Mouse (Mus musculus): ENCODE results near the gene Tsc22d1. TPM values are rescaled to one million over a fixed set of nuclear protein-coding genes. Genes with fewer than 3 reads are reported as not detected.

Tsc22d1 gene
- polyA plus RNA-seq, 1 experiment from 2014 or later, result 552 TPM

GRCm38 (mm10) chr14:76480507-76480906, 65.7 kb downstream of the Tsc22d1 start:
- H3K4me2 ChIP-seq (ENCODE audit: low read length), result no peak overlapping the region
- H3K4me1 ChIP-seq (replicated peaks; ENCODE audit: control insufficient read depth, insufficient read depth, low read length), result peaks cover 8% of the 10 kb centered on the region; the same call in 1 of the 2 replicates
- H3K4me3 ChIP-seq (ENCODE audit: low read depth, low read length), result no peak overlapping the region
- no peak for ATAC-seq (replicated peaks; ENCODE audit: low FRiP score, low TSS enrichment, low read depth)
- no peak overlapping the region for H3K27ac ChIP-seq (ENCODE audit: low read depth)
- no peaks in the 10 kb centered on the region for H3K27me3 ChIP-seq (replicated peaks; ENCODE audit: control insufficient read depth, insufficient read depth, low read length)
- WGBS, result 81% methylated on average over 11 of the region's 11 CpGs
- no peaks in the 10 kb centered on the region for H3K36me3 ChIP-seq (ENCODE audit: control insufficient read depth, insufficient read depth, low read length)
- no peak overlapping the region for H3K9ac ChIP-seq (ENCODE audit: low read length)
- H3K9me3 ChIP-seq (ENCODE audit: control insufficient read depth, low read length), result no peaks in the 10 kb centered on the region
- no peak for DNase-seq (ENCODE audit: low spot score)

- H3K9me3 ChIP-seq (ENCODE audit: control insufficient read depth, low read length), result no peaks in the 10 kb centered on the region
- H3K27ac ChIP-seq (ENCODE audit: low read depth), result no peak overlapping the region
- no peaks in the 10 kb centered on the region for H3K27me3 ChIP-seq (replicated peaks; ENCODE audit: control insufficient read depth, insufficient read depth, low read length)
- ATAC-seq (replicated peaks; ENCODE audit: low FRiP score, low TSS enrichment, low read depth) (no peak), DNase-seq (ENCODE audit: low spot score) (no peak)
- H3K4me1 ChIP-seq (replicated peaks; ENCODE audit: control insufficient read depth, insufficient read depth, low read length), result peaks cover 14% of the 10 kb centered on the region; the same call in 1 of the 2 replicates
- 92% methylated on average over 1 of the region's 1 CpGs for WGBS
- no peak overlapping the region for H3K4me3 ChIP-seq (ENCODE audit: low read depth, low read length)
- no peaks in the 10 kb centered on the region for H3K36me3 ChIP-seq (ENCODE audit: control insufficient read depth, insufficient read depth, low read length)
- no peak overlapping the region for H3K9ac ChIP-seq (ENCODE audit: low read length)
- H3K4me2 ChIP-seq (ENCODE audit: low read length), result no peak overlapping the region
These were observed 68.9 kb downstream of the Tsc22d1 start for GRCm38 (mm10) chr14:76483701-76484100.

GRCm38 (mm10) chr14:76487609-76488008, 72.8 kb downstream of the Tsc22d1 start:
- Histone ChIP-seq H3K9ac (ENCODE audit: low read length) (no peak overlapping the region), H3K4me2 (ENCODE audit: low read length) (no peak overlapping the region), H3K4me1 (replicated peaks; ENCODE audit: control insufficient read depth, insufficient read depth, low read length) (peaks cover 7% of the 10 kb centered on the region; the same call in 1 of the 2 replicates), H3K36me3 (ENCODE audit: control insufficient read depth, insufficient read depth, low read length) (no peaks in the 10 kb centered on the region), H3K9me3 (ENCODE audit: control insufficient read depth, low read length) (no peaks in the 10 kb centered on the region), H3K27ac (ENCODE audit: low read depth) (no peak overlapping the region), H3K27me3 (replicated peaks; ENCODE audit: control insufficient read depth, insufficient read depth, low read length) (no peaks in the 10 kb centered on the region), H3K4me3 (ENCODE audit: low read depth, low read length) (no peak overlapping the region)
- DNase-seq (ENCODE audit: low spot score) (no peak), ATAC-seq (replicated peaks; ENCODE audit: low FRiP score, low TSS enrichment, low read depth) (no peak)
- 72% methylated on average over 16 of the region's 16 CpGs for WGBS

GRCm38 (mm10) chr14:76488101-76489044, 73.6 kb downstream of the Tsc22d1 start:
- 48% methylated on average over 18 of the region's 18 CpGs for WGBS
- Histone ChIP-seq H3K36me3 (ENCODE audit: control insufficient read depth, insufficient read depth, low read length) (0 out of 2 replicates have a peak, but pooled peaks cover under 1% of the 10 kb centered on the region), H3K9me3 (ENCODE audit: control insufficient read depth, low read length) (no peaks in the 10 kb centered on the region), H3K4me3 (ENCODE audit: low read depth, low read length) (no peak overlapping the region), H3K4me2 (ENCODE audit: low read length) (no peak overlapping the region), H3K9ac (ENCODE audit: low read length) (no peak overlapping the region), H3K4me1 (replicated peaks; ENCODE audit: control insufficient read depth, insufficient read depth, low read length) (peaks cover 7% of the 10 kb centered on the region; the same call in 1 of the 2 replicates), H3K27me3 (replicated peaks; ENCODE audit: control insufficient read depth, insufficient read depth, low read length) (no peaks in the 10 kb centered on the region), H3K27ac (ENCODE audit: low read depth) (0 out of 2 replicates have a peak overlapping the region, but pooled peaks have one; percentile 2)
- no peak for DNase-seq (ENCODE audit: low spot score)
- no peak for ATAC-seq (replicated peaks; ENCODE audit: low FRiP score, low TSS enrichment, low read depth)

- Histone ChIP-seq H3K27ac (ENCODE audit: low read depth) (no peak overlapping the region), H3K36me3 (ENCODE audit: control insufficient read depth, insufficient read depth, low read length) (0 out of 2 replicates have a peak, but pooled peaks cover 3% of the 10 kb centered on the region), H3K4me3 (ENCODE audit: low read depth, low read length) (no peak overlapping the region), H3K9ac (ENCODE audit: low read length) (no peak overlapping the region), H3K4me1 (replicated peaks; ENCODE audit: control insufficient read depth, insufficient read depth, low read length) (peaks cover 7% of the 10 kb centered on the region; the same call in 1 of the 2 replicates), H3K4me2 (ENCODE audit: low read length) (no peak overlapping the region), H3K27me3 (replicated peaks; ENCODE audit: control insufficient read depth, insufficient read depth, low read length) (no peaks in the 10 kb centered on the region), H3K9me3 (ENCODE audit: control insufficient read depth, low read length) (no peaks in the 10 kb centered on the region)
- DNase-seq (ENCODE audit: low spot score) (no peak), ATAC-seq (replicated peaks; ENCODE audit: low FRiP score, low TSS enrichment, low read depth) (no peak)
- WGBS, result 68% methylated on average over 2 of the region's 2 CpGs
These were observed 74.4 kb downstream of the Tsc22d1 start for GRCm38 (mm10) chr14:76489128-76489527.

- DNase-seq (ENCODE audit: low spot score) (no peak), ATAC-seq (replicated peaks; ENCODE audit: low FRiP score, low TSS enrichment, low read depth) (no peak)
- no peak overlapping the region for H3K9ac ChIP-seq (ENCODE audit: low read length)
- H3K27ac ChIP-seq (ENCODE audit: low read depth), result no peak overlapping the region
- H3K4me2 ChIP-seq (ENCODE audit: low read length), result no peak overlapping the region
- no peaks in the 10 kb centered on the region for H3K27me3 ChIP-seq (replicated peaks; ENCODE audit: control insufficient read depth, insufficient read depth, low read length)
- peaks cover 3% of the 10 kb centered on the region for H3K4me1 ChIP-seq (replicated peaks; ENCODE audit: control insufficient read depth, insufficient read depth, low read length)
- no peak overlapping the region for H3K4me3 ChIP-seq (ENCODE audit: low read depth, low read length)
- H3K36me3 ChIP-seq (ENCODE audit: control insufficient read depth, insufficient read depth, low read length), result 0 out of 2 replicates have a peak, but pooled peaks cover 3% of the 10 kb centered on the region
- no peaks in the 10 kb centered on the region for H3K9me3 ChIP-seq (ENCODE audit: control insufficient read depth, low read length)
- WGBS, result 48% methylated on average over 5 of the region's 5 CpGs
These were observed 80.3 kb downstream of the Tsc22d1 start for GRCm38 (mm10) chr14:76495022-76495421.

- no peak for ATAC-seq (replicated peaks; ENCODE audit: low FRiP score, low TSS enrichment, low read depth)
- WGBS, result 78% methylated on average over 9 of the region's 9 CpGs
- H3K4me1 ChIP-seq (replicated peaks; ENCODE audit: control insufficient read depth, insufficient read depth, low read length), result peaks cover 8% of the 10 kb centered on the region
- H3K36me3 ChIP-seq (ENCODE audit: control insufficient read depth, insufficient read depth, low read length), result 0 out of 2 replicates have a peak, but pooled peaks cover 3% of the 10 kb centered on the region
- no peak overlapping the region for H3K4me3 ChIP-seq (ENCODE audit: low read depth, low read length)
- H3K27me3 ChIP-seq (replicated peaks; ENCODE audit: control insufficient read depth, insufficient read depth, low read length), result no peaks in the 10 kb centered on the region
- no peak overlapping the region for H3K4me2 ChIP-seq (ENCODE audit: low read length)
- H3K9ac ChIP-seq (ENCODE audit: low read length), result no peak overlapping the region
- H3K9me3 ChIP-seq (ENCODE audit: control insufficient read depth, low read length), result no peaks in the 10 kb centered on the region
- DNase-seq (ENCODE audit: low spot score), result no peak
- H3K27ac ChIP-seq (ENCODE audit: low read depth), result no peak overlapping the region
These were observed 82.4 kb downstream of the Tsc22d1 start for GRCm38 (mm10) chr14:76497187-76497586.

- Histone ChIP-seq H3K4me3 (ENCODE audit: low read depth, low read length) (no peak overlapping the region), H3K9ac (ENCODE audit: low read length) (no peak overlapping the region), H3K27me3 (replicated peaks; ENCODE audit: control insufficient read depth, insufficient read depth, low read length) (no peaks in the 10 kb centered on the region), H3K27ac (ENCODE audit: low read depth) (no peak overlapping the region), H3K36me3 (ENCODE audit: control insufficient read depth, insufficient read depth, low read length) (0 out of 2 replicates have a peak, but pooled peaks cover 3% of the 10 kb centered on the region), H3K4me2 (ENCODE audit: low read length) (no peak overlapping the region), H3K9me3 (ENCODE audit: control insufficient read depth, low read length) (no peaks in the 10 kb centered on the region), H3K4me1 (replicated peaks; ENCODE audit: control insufficient read depth, insufficient read depth, low read length) (peaks cover 8% of the 10 kb centered on the region)
- DNase-seq (ENCODE audit: low spot score) (no peak), ATAC-seq (replicated peaks; ENCODE audit: low FRiP score, low TSS enrichment, low read depth) (no peak)
- 62% methylated on average over 7 of the region's 7 CpGs for WGBS
These were observed 83.4 kb downstream of the Tsc22d1 start for GRCm38 (mm10) chr14:76498210-76498609.
